In the genomic region with DNA sequence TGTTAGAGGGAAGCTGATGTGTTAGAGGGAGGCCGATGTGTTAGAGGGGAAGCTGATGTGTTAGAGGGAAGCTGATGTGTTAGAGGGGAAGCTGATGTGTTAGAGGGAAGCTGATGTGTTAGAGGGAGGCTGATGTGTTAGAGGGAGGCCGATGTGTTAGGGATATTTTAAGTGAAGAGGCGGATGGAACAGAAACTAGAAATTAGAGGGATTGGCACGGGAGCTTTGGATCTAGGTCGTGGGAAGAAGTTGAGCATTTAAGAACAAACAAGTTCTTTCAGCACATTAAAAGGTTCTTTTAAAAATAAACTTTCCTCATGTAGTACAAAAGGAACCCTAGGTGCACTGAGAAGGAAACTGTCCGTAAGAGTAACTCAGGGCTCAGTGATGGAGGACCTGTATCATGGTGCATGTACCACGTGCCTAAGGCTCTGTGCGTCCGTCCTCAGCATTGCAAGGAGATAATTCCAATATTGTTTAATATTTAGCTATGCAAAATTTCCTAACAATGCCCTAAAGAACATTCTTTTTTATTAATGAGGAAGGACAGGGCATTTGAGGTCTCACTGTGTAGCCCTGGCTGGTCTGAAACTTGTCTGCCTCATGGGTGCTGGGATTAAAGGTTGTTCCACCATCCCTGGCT, we compare ENCODE assay signal across 33 mouse cellular contexts. TPM values are rescaled to one million over a fixed set of nuclear protein-coding genes. Genes with fewer than 3 reads are reported as not detected.
A peak's percentile ranks its signal among the peaks of the same experiment; 100 is the strongest.
DNase-seq lines count a peak whose midpoint lies in the region; ATAC-seq and TF ChIP-seq lines count a peak whose summit lies in the region.
"Had no signal": no experiment of that assay in that cellular context is flagged by ENCODE, and none has a peak within 500 bp of the region (broad histone marks: within the 10 kb centered on the region; RNA-seq: fewer than 3 reads in every experiment).

No protein-coding gene starts in this region.

- in situ Hi-C loops in CH12.LX (cut with MboI; ENCODE audit: low pct_ligation_motif_present, low pct_unique_long_range_greater_than_20kb, low sequenced_read_pairs), result loop anchor here (10.0 kb wide), 2 partner anchors 64 to 264 kb away; partner anchors contain the start of gene Atp5h

- TF ChIP-seq RAD21 in CH12.LX (IDR thresholded peaks at IDR 0.05; ENCODE audit: low read depth, low read length), result no peak

- no peak for DNase-seq in liver, postnatal 0 days
- no peak for DNase-seq in liver, embryonic 11.5 days (ENCODE audit: low spot score)
- peak; percentile 24 for DNase-seq in CH12.LX (ENCODE audit: extremely low read depth)
- no peak for DNase-seq in cerebellum, adult 18-20 months
- no peak for DNase-seq in embryonic facial prominence, embryonic 10.5 days (ENCODE audit: low spot score)
- DNase-seq: adrenal gland, adult 8-10 months; adrenal gland, postnatal 25 days; B cell, adult 2 months; cerebellum, adult 2 months; cerebellum, adult 9-11 months; cerebellum, postnatal 25 days; embryo, embryonic 11 days; gastrocnemius, postnatal 10 days; gastrocnemius, postnatal 36 days; heart, adult 2 months; heart, postnatal 36 days had no signal

- no peaks in the 10 kb centered on the region for H3K9me3 ChIP-seq in liver, postnatal 0 days (ENCODE audit: low read length)
- no peaks in the 10 kb centered on the region for H3K9me3 ChIP-seq in liver, embryonic 11.5 days (ENCODE audit: control insufficient read depth, low read length)
- H3K9me3 ChIP-seq in CH12.LX (replicated peaks; ENCODE audit: low read length), result no peaks in the 10 kb centered on the region
- H3K9me3 ChIP-seq in midbrain, embryonic 13.5 days, result no peaks in the 10 kb centered on the region
- no peaks in the 10 kb centered on the region for H3K9me3 ChIP-seq in embryonic facial prominence, embryonic 10.5 days
- H3K9me3 ChIP-seq: forebrain, embryonic 10.5 days; forebrain, embryonic 13.5 days; hindbrain, embryonic 10.5 days; hindbrain, embryonic 13.5 days; intestine, embryonic 15.5 days had no signal

- H3K9ac ChIP-seq in liver, postnatal 0 days (replicated peaks), result no peak overlapping the region
- no peak overlapping the region for H3K9ac ChIP-seq in liver, embryonic 11.5 days (ENCODE audit: low read depth, low read length)
- peak overlapping the region; percentile 68 for H3K9ac ChIP-seq in CH12.LX (ENCODE audit: insufficient read depth, low read depth)
- no peak overlapping the region for H3K9ac ChIP-seq in midbrain, embryonic 13.5 days (replicated peaks)
- H3K9ac ChIP-seq: forebrain, embryonic 13.5 days; hindbrain, embryonic 13.5 days; intestine, embryonic 15.5 days had no signal

- no peaks in the 10 kb centered on the region for H3K27me3 ChIP-seq in liver, postnatal 0 days (ENCODE audit: insufficient read depth, low read length)
- H3K27me3 ChIP-seq in liver, embryonic 11.5 days (replicated peaks; ENCODE audit: control insufficient read depth, insufficient read depth, low read length), result no peaks in the 10 kb centered on the region
- H3K27me3 ChIP-seq in CH12.LX (replicated peaks), result no peaks in the 10 kb centered on the region
- H3K27me3 ChIP-seq in midbrain, embryonic 13.5 days, result no peaks in the 10 kb centered on the region
- H3K27me3 ChIP-seq in embryonic facial prominence, embryonic 10.5 days (replicated peaks; ENCODE audit: low read depth, poor library complexity, severe bottlenecking), result no peaks in the 10 kb centered on the region
- H3K27me3 ChIP-seq: forebrain, embryonic 13.5 days; hindbrain, embryonic 13.5 days; intestine, embryonic 15.5 days had no signal

- H3K4me1 ChIP-seq in liver, postnatal 0 days (ENCODE audit: insufficient read depth), result peaks cover 27% of the 10 kb centered on the region
- peaks cover 15% of the 10 kb centered on the region for H3K4me1 ChIP-seq in liver, embryonic 11.5 days (replicated peaks; ENCODE audit: control insufficient read depth, insufficient read depth, low read length)
- H3K4me1 ChIP-seq in CH12.LX (ENCODE audit: control insufficient read depth in 1 of 2, insufficient read depth in 2 of 2), result peaks cover 2 to 36% of the 10 kb centered on the region in 2 experiments; a peak in 3 of 4 replicates
- H3K4me1 ChIP-seq in bone marrow, adult 2 months (ENCODE audit: control insufficient read depth, insufficient read depth, low read length), result peaks cover 7% of the 10 kb centered on the region
- H3K4me1 ChIP-seq in brown adipose tissue, adult 24 weeks (ENCODE audit: control insufficient read depth, insufficient read depth, insufficient read length, low read length), result peaks cover 6% of the 10 kb centered on the region
- peaks cover 38% of the 10 kb centered on the region for H3K4me1 ChIP-seq in midbrain, embryonic 13.5 days (replicated peaks)
- H3K4me1 ChIP-seq in embryonic facial prominence, embryonic 10.5 days, result peaks cover 42% of the 10 kb centered on the region

- no peak for TF ChIP-seq EP300 in liver, postnatal 0 days (IDR thresholded peaks at IDR 0.05; ENCODE audit: low read depth)
- TF ChIP-seq EP300 in CH12.LX (IDR thresholded peaks at IDR 0.05; ENCODE audit: low read length), result no peak

- no peak overlapping the region for H3K4me2 ChIP-seq in liver, postnatal 0 days (ENCODE audit: low read depth, low read length)
- H3K4me2 ChIP-seq in liver, embryonic 11.5 days, result no peak overlapping the region
- H3K4me2 ChIP-seq in CH12.LX (ENCODE audit: insufficient read depth, low read depth, poor library complexity, severe bottlenecking), result peak overlapping the region; percentile 71
- H3K4me2 ChIP-seq in midbrain, embryonic 13.5 days (replicated peaks), result no peak overlapping the region
- H3K4me2 ChIP-seq: forebrain, embryonic 13.5 days; heart, embryonic 11.5 days; hindbrain, embryonic 13.5 days; intestine, embryonic 15.5 days had no signal

- 0 out of 2 replicates have a peak overlapping the region, but pooled peaks have one; percentile 4 for H3K4me3 ChIP-seq in liver, postnatal 0 days (ENCODE audit: low read depth, low read length)
- no peak overlapping the region for H3K4me3 ChIP-seq in liver, embryonic 11.5 days (ENCODE audit: low read depth, low read length)
- peak overlapping the region; percentile 46 to 80 (median 54) for H3K4me3 ChIP-seq in CH12.LX (replicated peaks in 1 of 3; ENCODE audit: low read depth in 2 of 3, low read length in 2 of 3, poor library complexity in 1 of 3)
- peak overlapping the region; percentile 58 for H3K4me3 ChIP-seq in bone marrow, adult 2 months (replicated peaks; ENCODE audit: control insufficient read depth, low read depth, low read length)
- H3K4me3 ChIP-seq in brown adipose tissue, adult 24 weeks (ENCODE audit: insufficient read depth, low read depth, low read length), result peak overlapping the region; percentile 6; the same call in 1 of the 2 replicates
- H3K4me3 ChIP-seq in midbrain, embryonic 13.5 days (replicated peaks), result no peak overlapping the region
- H3K4me3 ChIP-seq in embryonic facial prominence, embryonic 10.5 days, result no peak overlapping the region
- H3K4me3 ChIP-seq: forebrain, embryonic 10.5 days; forebrain, embryonic 13.5 days; heart, adult 2 months; hindbrain, embryonic 10.5 days; hindbrain, embryonic 13.5 days; intestine, embryonic 15.5 days had no signal

- peak overlapping the region; percentile 8; the same call in 1 of the 2 replicates for H3K27ac ChIP-seq in liver, postnatal 0 days (ENCODE audit: low read depth)
- H3K27ac ChIP-seq in liver, embryonic 11.5 days (ENCODE audit: low read depth, low read length), result no peak overlapping the region
- H3K27ac ChIP-seq in CH12.LX (ENCODE audit: insufficient read depth, low read depth), result peak overlapping the region; percentile 93
- peak overlapping the region; percentile 91 for H3K27ac ChIP-seq in bone marrow, adult 2 months (ENCODE audit: control insufficient read depth, insufficient read depth, low read depth, low read length, poor library complexity)
- H3K27ac ChIP-seq in brown adipose tissue, adult 24 weeks (replicated peaks; ENCODE audit: low read depth, low read length), result no peak overlapping the region
- H3K27ac ChIP-seq in midbrain, embryonic 13.5 days, result no peak overlapping the region
- H3K27ac ChIP-seq in embryonic facial prominence, embryonic 10.5 days (replicated peaks), result no peak overlapping the region
- H3K27ac ChIP-seq: forebrain, embryonic 10.5 days; forebrain, embryonic 13.5 days; heart, adult 2 months; hindbrain, embryonic 10.5 days; hindbrain, embryonic 13.5 days; intestine, embryonic 15.5 days had no signal

- TF ChIP-seq CTCF in liver, postnatal 0 days (IDR thresholded peaks at IDR 0.05; ENCODE audit: low read depth), result no peak
- TF ChIP-seq CTCF in CH12.LX (conservative IDR thresholded peaks at IDR 0.05 in 1 of 2, IDR thresholded peaks at IDR 0.05 in 1 of 2; ENCODE audit: low read depth in 2 of 2, low read length in 2 of 2), result no peak
- TF ChIP-seq CTCF in bone marrow, adult 2 months (IDR thresholded peaks at IDR 0.05; ENCODE audit: control insufficient read depth, insufficient read depth, low read length), result no peak

- dilution Hi-C loops in CH12.LX (cut with MboI; ENCODE audit: extremely low pct_ligation_motif_present, extremely low pct_unique_long_range_greater_than_20kb, low sequenced_read_pairs), result no loop called here

- TF ChIP-seq POLR2A in CH12.LX (IDR thresholded peaks at IDR 0.05; ENCODE audit: low read depth, low read length), result no peak
- TF ChIP-seq POLR2A in bone marrow, adult 2 months (IDR thresholded peaks at IDR 0.05; ENCODE audit: borderline replicate concordance, control insufficient read depth, low read depth, low read length), result no peak

- ATAC-seq in liver, postnatal 0 days, result no peak
- no peak for ATAC-seq in liver, embryonic 11.5 days (replicated peaks; ENCODE audit: low FRiP score)
- no peak for ATAC-seq in midbrain, embryonic 13.5 days
- ATAC-seq: activated CD4-positive, CD25-positive, alpha-beta regulatory T cell, adult 4 months; forebrain, embryonic 13.5 days; forebrain, embryonic 16.5 days; hindbrain, embryonic 16.5 days; intestine, embryonic 15.5 days had no signal

- no peaks in the 10 kb centered on the region; the same call in none of the 2 replicates for H3K36me3 ChIP-seq in liver, postnatal 0 days (replicated peaks; ENCODE audit: insufficient read depth, low read length)
- no peaks in the 10 kb centered on the region for H3K36me3 ChIP-seq in liver, embryonic 11.5 days (ENCODE audit: control insufficient read depth, insufficient read depth, low read length)
- peaks cover 13 to 42% of the 10 kb centered on the region in 2 experiments for H3K36me3 ChIP-seq in CH12.LX (replicated peaks in 1 of 2; ENCODE audit: control insufficient read depth in 1 of 2, insufficient read depth in 1 of 2, low read length in 1 of 2)
- H3K36me3 ChIP-seq in midbrain, embryonic 13.5 days, result peaks cover 11% of the 10 kb centered on the region
- H3K36me3 ChIP-seq in embryonic facial prominence, embryonic 10.5 days (replicated peaks), result peaks cover 9% of the 10 kb centered on the region; the same call in 1 of the 2 replicates
- H3K36me3 ChIP-seq: hindbrain, embryonic 10.5 days; intestine, embryonic 15.5 days had no signal

- peaks cover 32% of the 10 kb centered on the region for H3K79me2 ChIP-seq in CH12.LX (replicated peaks; ENCODE audit: control insufficient read depth, extremely low read depth, insufficient read depth, poor library complexity, severe bottlenecking)

- 68% methylated on average over 9 of the region's 9 CpGs for WGBS in liver, postnatal 0 days (ENCODE audit: insufficient replicate concordance)
- 79% methylated on average over 9 of the region's 9 CpGs for WGBS in liver, embryonic 11.5 days
- 59% methylated on average over 9 of the region's 9 CpGs for WGBS in bone marrow, adult 2 months
- WGBS in midbrain, embryonic 13.5 days, result 86% methylated on average over 9 of the region's 9 CpGs
- 88% methylated on average over 9 of the region's 9 CpGs for WGBS in embryonic facial prominence, embryonic 10.5 days

RNA-seq across cellular contexts. Expression of gene Armc7, which starts 3.0 kb away (rescaled TPM):
- 2.9 and 3.9 TPM in 2 replicates for polyA plus RNA-seq in liver, postnatal 0 days (2015; fragmentation: Nextera tagmentation; extraction: Ambion mirVana)
- 5.7 and 6.0 TPM in 2 replicates for polyA plus RNA-seq in liver, embryonic 11.5 days (2014; fragmentation: Nextera tagmentation; extraction: Ambion mirVana)
- total RNA-seq in CH12.LX (2012; rRNA removed) (8.7 and 8.9 TPM in 2 replicates), CH12.LX (2014; rRNA removed) (6.0 and 7.5 TPM in 2 replicates)
- polyA plus RNA-seq in CH12.LX (2012; ENCODE audit: insufficient read length, low read depth), result 12.5 TPM in 2 replicates
- polyA plus RNA-seq in bone marrow, adult 2 months (2011; ENCODE audit: insufficient read depth, insufficient read length, low replicate concordance, missing spikeins), result 4.4 and 18.7 TPM in 2 replicates
- polyA plus RNA-seq in brown adipose tissue, adult 24 weeks (2012; ENCODE audit: insufficient read depth, insufficient read length, missing spikeins), result 4.1 TPM in 2 replicates
- 17.4 and 17.8 TPM in 2 replicates for polyA plus RNA-seq in midbrain, embryonic 13.5 days (2015; fragmentation: Nextera tagmentation; extraction: Ambion mirVana)
- polyA plus RNA-seq in embryonic facial prominence, embryonic 10.5 days (2016; fragmentation: Nextera tagmentation; extraction: Ambion mirVana), result 9.0 and 9.9 TPM in 2 replicates

RNA-seq across cellular contexts. Expression of gene Nt5c, which starts 13.2 kb away (rescaled TPM):
- polyA plus RNA-seq in liver, postnatal 0 days (2015; fragmentation: Nextera tagmentation; extraction: Ambion mirVana), result 46.5 and 48.3 TPM in 2 replicates
- 96.8 and 105 TPM in 2 replicates for polyA plus RNA-seq in liver, embryonic 11.5 days (2014; fragmentation: Nextera tagmentation; extraction: Ambion mirVana)
- 151 and 154 TPM in 2 replicates for total RNA-seq in CH12.LX (2012; rRNA removed)
- 59.8 and 65.3 TPM in 2 replicates for total RNA-seq in CH12.LX (2014; rRNA removed)
- polyA plus RNA-seq in CH12.LX (2012; ENCODE audit: insufficient read length, low read depth), result 175 and 190 TPM in 2 replicates
- 47.5 and 56.4 TPM in 2 replicates for polyA plus RNA-seq in bone marrow, adult 2 months (2011; ENCODE audit: insufficient read depth, insufficient read length, low replicate concordance, missing spikeins)
- polyA plus RNA-seq in brown adipose tissue, adult 24 weeks (2012; ENCODE audit: insufficient read depth, insufficient read length, missing spikeins), result 19.1 and 20.9 TPM in 2 replicates
- polyA plus RNA-seq in midbrain, embryonic 13.5 days (2015; fragmentation: Nextera tagmentation; extraction: Ambion mirVana), result 90.2 and 96.5 TPM in 2 replicates
- polyA plus RNA-seq in embryonic facial prominence, embryonic 10.5 days (2016; fragmentation: Nextera tagmentation; extraction: Ambion mirVana), result 90.9 and 92.2 TPM in 2 replicates

RNA-seq across cellular contexts. Expression of gene Slc16a5, which starts 16.1 kb away (rescaled TPM):
- polyA plus RNA-seq in liver, postnatal 0 days (2015; fragmentation: Nextera tagmentation; extraction: Ambion mirVana), result 10.4 and 11.5 TPM in 2 replicates
- polyA plus RNA-seq in liver, embryonic 11.5 days (2014; fragmentation: Nextera tagmentation; extraction: Ambion mirVana), result not detected in 2 replicates
- 0.46 and 0.51 TPM in 2 replicates for total RNA-seq in CH12.LX (2012; rRNA removed)
- not detected in 2 replicates for total RNA-seq in CH12.LX (2014; rRNA removed)
- 0.68 and 0.71 TPM in 2 replicates for polyA plus RNA-seq in CH12.LX (2012; ENCODE audit: insufficient read length, low read depth)
- polyA plus RNA-seq in bone marrow, adult 2 months (2011; ENCODE audit: insufficient read depth, insufficient read length, low replicate concordance, missing spikeins), result 1.8 TPM in 1 of 2 replicates, not detected in the other
- polyA plus RNA-seq in brown adipose tissue, adult 24 weeks (2012; ENCODE audit: insufficient read depth, insufficient read length, missing spikeins), result not detected in 2 replicates
- 0.09 and 0.13 TPM in 2 replicates for polyA plus RNA-seq in midbrain, embryonic 13.5 days (2015; fragmentation: Nextera tagmentation; extraction: Ambion mirVana)
- 0.28 and 0.34 TPM in 2 replicates for polyA plus RNA-seq in embryonic facial prominence, embryonic 10.5 days (2016; fragmentation: Nextera tagmentation; extraction: Ambion mirVana)
- total RNA-seq: adrenal gland, postnatal 25 days; gastrocnemius, adult 18-20 months; gastrocnemius, postnatal 10 days; granulocyte monocyte progenitor cell, adult 5-6 weeks; heart, adult 2 months; heart, postnatal 36 days had no signal
- polyA plus RNA-seq: brain, embryonic 14.5 days; cortical plate, adult 2 months; embryonic facial prominence, embryonic 11.5 days; forebrain, embryonic 13.5 days; forebrain, embryonic 16.5 days; heart, embryonic 11.5 days; hindbrain, embryonic 10.5 days had no signal

RNA-seq across cellular contexts. Expression of gene Jpt1, which starts 35.8 kb away (rescaled TPM):
- polyA plus RNA-seq in liver, postnatal 0 days (2015; fragmentation: Nextera tagmentation; extraction: Ambion mirVana), result 114 and 117 TPM in 2 replicates
- polyA plus RNA-seq in liver, embryonic 11.5 days (2014; fragmentation: Nextera tagmentation; extraction: Ambion mirVana), result 435 and 437 TPM in 2 replicates
- 294 and 358 TPM in 2 replicates for total RNA-seq in CH12.LX (2012; rRNA removed)
- total RNA-seq in CH12.LX (2014; rRNA removed), result 439 and 448 TPM in 2 replicates
- 432 and 479 TPM in 2 replicates for polyA plus RNA-seq in CH12.LX (2012; ENCODE audit: insufficient read length, low read depth)
- polyA plus RNA-seq in bone marrow, adult 2 months (2011; ENCODE audit: insufficient read depth, insufficient read length, low replicate concordance, missing spikeins), result 106 and 149 TPM in 2 replicates
- polyA plus RNA-seq in brown adipose tissue, adult 24 weeks (2012; ENCODE audit: insufficient read depth, insufficient read length, missing spikeins), result 21.2 and 21.5 TPM in 2 replicates
- 1,462 and 1,532 TPM in 2 replicates for polyA plus RNA-seq in midbrain, embryonic 13.5 days (2015; fragmentation: Nextera tagmentation; extraction: Ambion mirVana)
- 592 and 614 TPM in 2 replicates for polyA plus RNA-seq in embryonic facial prominence, embryonic 10.5 days (2016; fragmentation: Nextera tagmentation; extraction: Ambion mirVana)

RNA-seq across cellular contexts. Expression of gene Trim80, which starts 38.1 kb away (rescaled TPM):
- polyA plus RNA-seq in liver, postnatal 0 days (2015; fragmentation: Nextera tagmentation; extraction: Ambion mirVana), result 2.1 and 2.8 TPM in 2 replicates
- 0.18 and 0.27 TPM in 2 replicates for polyA plus RNA-seq in liver, embryonic 11.5 days (2014; fragmentation: Nextera tagmentation; extraction: Ambion mirVana)
- total RNA-seq in CH12.LX (2012; rRNA removed), result not detected in 2 replicates
- total RNA-seq in CH12.LX (2014; rRNA removed), result not detected in 2 replicates
- not detected in 2 replicates for polyA plus RNA-seq in CH12.LX (2012; ENCODE audit: insufficient read length, low read depth)
- not detected in 2 replicates for polyA plus RNA-seq in bone marrow, adult 2 months (2011; ENCODE audit: insufficient read depth, insufficient read length, low replicate concordance, missing spikeins)
- 0.87 and 2.3 TPM in 2 replicates for polyA plus RNA-seq in brown adipose tissue, adult 24 weeks (2012; ENCODE audit: insufficient read depth, insufficient read length, missing spikeins)
- not detected in 2 replicates for polyA plus RNA-seq in midbrain, embryonic 13.5 days (2015; fragmentation: Nextera tagmentation; extraction: Ambion mirVana)
- polyA plus RNA-seq in embryonic facial prominence, embryonic 10.5 days (2016; fragmentation: Nextera tagmentation; extraction: Ambion mirVana), result 0.15 TPM in 1 of 2 replicates, not detected in the other
- total RNA-seq: adrenal gland, adult 8-10 months; gastrocnemius, adult 18-20 months; gastrocnemius, postnatal 10 days; gastrocnemius, postnatal 36 days; granulocyte monocyte progenitor cell, adult 5-6 weeks; heart, postnatal 36 days had no signal
- polyA plus RNA-seq: activated CD4-positive, CD25-positive, alpha-beta regulatory T cell, adult 4 months; cortical plate, adult 2 months; embryonic facial prominence, embryonic 11.5 days; forebrain, embryonic 13.5 days; forebrain, embryonic 16.5 days; hindbrain, embryonic 13.5 days had no signal

Comparison
In these comparisons a context has a peak if more than half of its experiments do, and no peak if none do; other contexts are left out.
1. H3K27ac ChIP-seq: peak in liver, postnatal 0 days (single experiment), CH12.LX (single experiment) and bone marrow, adult 2 months (single experiment); none in liver, embryonic 11.5 days (single experiment), brown adipose tissue, adult 24 weeks (single experiment), midbrain, embryonic 13.5 days (single experiment) and embryonic facial prominence, embryonic 10.5 days (single experiment).
2. H3K4me3 ChIP-seq: peak in liver, postnatal 0 days (single experiment), CH12.LX (3 of 3), bone marrow, adult 2 months (single experiment) and brown adipose tissue, adult 24 weeks (single experiment); none in liver, embryonic 11.5 days (single experiment), midbrain, embryonic 13.5 days (single experiment) and embryonic facial prominence, embryonic 10.5 days (single experiment).